Mouse (Mus musculus) stomach, embryonic 15.5 days (tissue): ENCODE results near the gene Rbm4b. TPM values are rescaled to one million over a fixed set of nuclear protein-coding genes. Genes with fewer than 3 reads are reported as not detected.

Source experiments
- ATAC-seq: fragments of 200-750 bp; cut with Nextera tagmentation; 2 replicates; pipeline ENCODE4 v1.8.0; 2017; ENCODE audit warnings: low read depth, moderate number of reproducible peaks, moderate TSS enrichment; ENCODE audit not compliant: insufficient read depth, low FRiP score
- H3K27ac ChIP-seq: fragments of 300-500 bp; sonication (generic); 2 replicates; pipeline ENCODE4 v1.5.1; 2015; ENCODE audit warnings: mild to moderate bottlenecking, inconsistent platforms
- H3K27me3 ChIP-seq: fragments of 300-500 bp; sonication (generic); replicated peaks from 2 replicates; pipeline ENCODE4 v1.6.1; 2015; ENCODE audit warnings: inconsistent platforms
- H3K36me3 ChIP-seq: fragments of 300-500 bp; sonication (generic); 2 replicates; pipeline ENCODE4 v1.6.1; 2015; ENCODE audit warnings: inconsistent platforms
- H3K4me1 ChIP-seq: fragments of 300-500 bp; sonication (generic); 2 replicates; pipeline ENCODE4 v1.6.1; 2015; ENCODE audit warnings: inconsistent platforms
- H3K4me2 ChIP-seq: fragments of 300-500 bp; sonication (generic); 2 replicates; pipeline ENCODE4 v1.6.1; 2015; ENCODE audit warnings: mild to moderate bottlenecking, inconsistent platforms
- H3K4me3 ChIP-seq: fragments of 300-500 bp; sonication (generic); replicated peaks from 2 replicates; pipeline ENCODE4 v1.5.1; 2015; ENCODE audit warnings: inconsistent platforms
- H3K9ac ChIP-seq: fragments of 300-500 bp; sonication (generic); 2 replicates; pipeline ENCODE4 v1.6.1; 2015; ENCODE audit warnings: inconsistent platforms
- H3K9me3 ChIP-seq: fragments of 300-500 bp; sonication (generic); 2 replicates; pipeline ENCODE4 v1.6.1; 2016; ENCODE audit warnings: inconsistent platforms
- WGBS: fragments of 180-500 bp; shearing (Covaris S2); methylation state at CpG from one replicate; pipeline ENCODE4 v1.1.7; 2015; 5-methylcytosine and 5-hydroxymethylcytosine counted together
- polyA plus RNA-seq: library from polyadenylated mRNA; unstranded; fragments of >200 nt; fragmentation: Nextera tagmentation; extraction: Ambion mirVana; gene quantifications from 2 replicates; pipeline ENCODE4 v1.2.1, GENCODE M21; 2015

The Rbm4b gene
- polyA plus RNA-seq: 57.7 and 59.7 TPM in 2 replicates

- no peaks in the 10 kb centered on the region for H3K9me3 ChIP-seq
- peak; percentile 96 for ATAC-seq
- no peaks in the 10 kb centered on the region for H3K36me3 ChIP-seq
- H3K9ac ChIP-seq: peak within 1 kb of the TSS; percentile 77
- peak within 1 kb of the TSS; percentile 77 for H3K4me2 ChIP-seq
- under 1% methylated on average over 62 of the region's 65 CpGs for WGBS
- peak within 1 kb of the TSS; percentile 97 for H3K27ac ChIP-seq
- no peaks in the 10 kb centered on the region for H3K27me3 ChIP-seq
- H3K4me1 ChIP-seq: peaks cover 9% of the 10 kb centered on the region
- peak within 1 kb of the TSS; percentile 78 for H3K4me3 ChIP-seq
Measured at GRCm38 (mm10) chr19:4756193-4756911, at the start of gene Rbm4b. TSS of gene Rbm4b (plus strand) at chr19:4756497.

GRCm38 (mm10) chr19:4708765-4709164 lies 47.5 kb upstream of the Rbm4b start:
- H3K4me2 ChIP-seq: no peak overlapping the region
- WGBS: 80% methylated on average over 10 of the region's 10 CpGs
- H3K9me3 ChIP-seq: no peaks in the 10 kb centered on the region
- ATAC-seq: no peak
- H3K27ac ChIP-seq: no peak overlapping the region
- H3K27me3 ChIP-seq: peaks cover 33% of the 10 kb centered on the region
- no peak overlapping the region for H3K4me3 ChIP-seq
- H3K36me3 ChIP-seq: no peaks in the 10 kb centered on the region
- H3K4me1 ChIP-seq: peaks cover 15% of the 10 kb centered on the region; the same call in 1 of the 2 replicates
- no peak overlapping the region for H3K9ac ChIP-seq

DNA sequence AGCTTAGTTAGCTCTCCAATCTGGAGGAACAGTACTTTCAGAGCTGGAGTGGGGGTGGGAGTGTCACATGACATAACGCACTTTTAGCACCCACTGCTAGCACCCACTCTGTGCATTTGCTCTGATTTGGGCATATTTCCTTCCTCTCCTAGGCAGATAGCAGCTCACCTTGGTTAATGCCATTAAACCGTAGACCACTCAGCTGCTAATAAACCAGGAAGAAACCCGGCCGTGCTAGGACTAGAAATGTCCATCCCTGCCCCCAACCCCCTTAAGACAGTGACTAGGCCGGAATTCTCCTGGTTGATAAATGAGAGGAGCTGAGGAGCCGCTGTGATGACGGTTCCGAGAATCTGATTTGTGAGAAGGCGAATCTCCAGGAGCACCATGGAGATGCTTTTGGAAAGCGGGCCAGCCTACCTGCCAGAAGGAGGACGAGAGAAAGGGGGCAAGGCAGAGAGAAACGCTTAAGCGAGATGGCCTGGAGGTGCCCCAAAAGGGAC lies 45.1 kb upstream of the Rbm4b start, which contains the start of gene Sptbn2:
Sptbn2 (plus strand) TSS at position 70 of the 503 bp plus-strand sequence.
- Histone ChIP-seq H3K27me3 (peaks cover 42% of the 10 kb centered on the region), H3K9me3 (no peaks in the 10 kb centered on the region), H3K4me2 (peak within 1 kb of the TSS; percentile 99), H3K36me3 (no peaks in the 10 kb centered on the region), H3K4me1 (peaks cover 15% of the 10 kb centered on the region; the same call in 1 of the 2 replicates), H3K4me3 (peak within 1 kb of the TSS; percentile 52), H3K9ac (peak within 1 kb of the TSS; percentile 29), H3K27ac (no peak within 1 kb of the TSS)
- ATAC-seq: no peak
- 18% methylated on average over 13 of the region's 13 CpGs for WGBS

GRCm38 (mm10) chr19:4711601-4712155 lies 44.6 kb upstream of the Rbm4b start:
- Histone ChIP-seq H3K36me3 (no peaks in the 10 kb centered on the region), H3K4me2 (peak overlapping the region; percentile 99), H3K27ac (no peak overlapping the region), H3K27me3 (peaks cover 42% of the 10 kb centered on the region), H3K4me3 (peak overlapping the region; percentile 52), H3K9ac (peak overlapping the region; percentile 29; the same call in 1 of the 2 replicates), H3K9me3 (no peaks in the 10 kb centered on the region), H3K4me1 (peaks cover 15% of the 10 kb centered on the region; the same call in 1 of the 2 replicates)
- WGBS: 3% methylated on average over 56 of the region's 65 CpGs
- 0 out of 2 replicates have a peak, but pooled peaks have one; percentile 39 for ATAC-seq

DNA sequence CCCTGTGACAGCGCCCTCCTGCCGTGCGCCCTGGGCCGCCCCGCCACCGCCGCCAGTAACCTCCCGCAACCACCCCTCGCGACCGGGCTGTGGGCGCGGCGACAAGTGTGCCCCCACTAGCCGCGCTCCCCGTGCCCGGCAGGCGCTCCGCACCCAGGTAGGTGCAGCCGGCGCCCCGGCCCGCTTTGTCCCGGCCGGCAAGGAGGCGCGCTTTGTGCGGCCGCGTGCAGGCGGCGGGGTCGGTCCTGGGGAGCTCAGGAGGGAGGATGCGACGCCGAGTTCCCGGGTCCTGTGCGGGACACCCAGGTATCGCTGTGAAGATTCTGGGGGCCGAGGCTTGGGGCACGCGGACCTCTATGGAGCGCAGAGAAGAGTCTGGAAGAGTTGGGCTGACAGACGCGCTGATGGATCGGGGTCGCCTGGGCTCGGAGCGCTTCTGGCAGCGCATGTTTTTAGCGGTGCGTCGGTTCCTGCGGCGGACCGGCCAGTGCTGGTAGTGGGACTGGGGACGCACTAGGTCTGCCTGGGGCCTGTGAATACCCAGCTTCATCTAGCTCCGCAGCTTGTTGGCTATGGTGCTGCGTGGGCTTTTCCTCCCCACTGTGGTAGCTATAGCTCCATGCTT lies 44.0 kb upstream of the Rbm4b start:
- WGBS: under 1% methylated on average over 58 of the region's 60 CpGs
- peak overlapping the region; percentile 99 for H3K4me2 ChIP-seq
- H3K9ac ChIP-seq: peak overlapping the region; percentile 29
- peaks cover 15% of the 10 kb centered on the region; the same call in 1 of the 2 replicates for H3K4me1 ChIP-seq
- no peaks in the 10 kb centered on the region for H3K36me3 ChIP-seq
- H3K4me3 ChIP-seq: peak overlapping the region; percentile 52
- H3K27ac ChIP-seq: no peak overlapping the region
- ATAC-seq: 0 out of 2 replicates have a peak, but pooled peaks have one; percentile 27
- H3K9me3 ChIP-seq: no peaks in the 10 kb centered on the region
- H3K27me3 ChIP-seq: peaks cover 42% of the 10 kb centered on the region

GRCm38 (mm10) chr19:4712781-4713526 lies 43.3 kb upstream of the Rbm4b start:
- H3K9me3 ChIP-seq: no peaks in the 10 kb centered on the region
- peaks cover 15% of the 10 kb centered on the region; the same call in 1 of the 2 replicates for H3K4me1 ChIP-seq
- no peak for ATAC-seq
- H3K4me2 ChIP-seq: peak overlapping the region; percentile 99
- H3K4me3 ChIP-seq: peak overlapping the region; percentile 52
- no peak overlapping the region for H3K9ac ChIP-seq
- H3K27ac ChIP-seq: no peak overlapping the region
- no peaks in the 10 kb centered on the region for H3K36me3 ChIP-seq
- H3K27me3 ChIP-seq: peaks cover 42% of the 10 kb centered on the region
- 39% methylated on average over 13 of the region's 13 CpGs for WGBS

DNA sequence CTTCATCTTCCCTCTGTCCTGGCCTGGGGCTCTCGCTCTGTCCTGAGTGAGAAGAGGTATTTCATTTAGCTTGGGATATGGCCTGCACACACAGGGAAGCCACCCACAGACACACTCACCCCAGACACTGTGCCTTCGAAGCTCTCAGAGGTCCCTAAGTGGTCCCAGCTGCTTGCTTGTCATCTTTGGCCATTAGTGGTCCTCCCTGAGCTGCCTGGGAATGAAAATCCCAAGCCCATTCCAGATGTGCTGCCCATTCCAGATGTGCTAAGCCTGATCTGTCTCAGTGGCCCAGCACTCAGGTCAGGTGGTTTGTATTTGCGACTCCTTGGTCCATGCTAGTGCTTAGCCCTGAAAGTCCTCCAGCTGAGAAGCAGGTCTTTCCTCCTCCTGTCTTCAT lies 42.4 kb upstream of the Rbm4b start:
- H3K9me3 ChIP-seq: no peaks in the 10 kb centered on the region
- WGBS: 70% methylated on average over 3 of the region's 3 CpGs
- H3K4me3 ChIP-seq: no peak overlapping the region
- H3K4me1 ChIP-seq: peaks cover 15% of the 10 kb centered on the region; the same call in 1 of the 2 replicates
- peaks cover 42% of the 10 kb centered on the region for H3K27me3 ChIP-seq
- H3K9ac ChIP-seq: no peak overlapping the region
- H3K4me2 ChIP-seq: no peak overlapping the region
- H3K27ac ChIP-seq: no peak overlapping the region
- ATAC-seq: no peak
- no peaks in the 10 kb centered on the region for H3K36me3 ChIP-seq

GRCm38 (mm10) chr19:4716756-4717155 lies 39.5 kb upstream of the Rbm4b start:
- peaks cover 8% of the 10 kb centered on the region; the same call in 1 of the 2 replicates for H3K4me1 ChIP-seq
- no peaks in the 10 kb centered on the region for H3K9me3 ChIP-seq
- H3K9ac ChIP-seq: no peak overlapping the region
- no peak for ATAC-seq
- peaks cover 26% of the 10 kb centered on the region for H3K27me3 ChIP-seq
- H3K27ac ChIP-seq: no peak overlapping the region
- H3K36me3 ChIP-seq: no peaks in the 10 kb centered on the region
- 95% methylated on average over 14 of the region's 14 CpGs for WGBS
- H3K4me3 ChIP-seq: no peak overlapping the region
- H3K4me2 ChIP-seq: no peak overlapping the region

- no peak overlapping the region for H3K9ac ChIP-seq
- H3K4me2 ChIP-seq: no peak overlapping the region
- H3K4me3 ChIP-seq: no peak overlapping the region
- no peaks in the 10 kb centered on the region for H3K9me3 ChIP-seq
- peaks cover 5% of the 10 kb centered on the region; the same call in 1 of the 2 replicates for H3K4me1 ChIP-seq
- peaks cover 22% of the 10 kb centered on the region for H3K27me3 ChIP-seq
- no peak overlapping the region for H3K27ac ChIP-seq
- no peaks in the 10 kb centered on the region for H3K36me3 ChIP-seq
- WGBS: 93% methylated on average over 2 of the region's 2 CpGs
- no peak for ATAC-seq
Measured at GRCm38 (mm10) chr19:4717281-4717680, 39.0 kb upstream of the Rbm4b start.

- Histone ChIP-seq H3K9me3 (no peaks in the 10 kb centered on the region), H3K4me1 (no peaks in the 10 kb centered on the region), H3K36me3 (no peaks in the 10 kb centered on the region), H3K4me3 (no peak overlapping the region), H3K27ac (peak overlapping the region; percentile 70; the same call in 1 of the 2 replicates), H3K4me2 (peak overlapping the region; percentile 5), H3K9ac (no peak overlapping the region), H3K27me3 (peaks cover 9% of the 10 kb centered on the region)
- WGBS: 28% methylated on average over 12 of the region's 12 CpGs
- no peak for ATAC-seq
Measured at GRCm38 (mm10) chr19:4718716-4719115, 37.6 kb upstream of the Rbm4b start.

GRCm38 (mm10) chr19:4719351-4719764 lies 36.9 kb upstream of the Rbm4b start:
- peaks cover 4% of the 10 kb centered on the region; the same call in 1 of the 2 replicates for H3K27me3 ChIP-seq
- peak overlapping the region; percentile 75 for H3K27ac ChIP-seq
- H3K36me3 ChIP-seq: no peaks in the 10 kb centered on the region
- peak overlapping the region; percentile 46 for H3K4me2 ChIP-seq
- WGBS: 26% methylated on average over 5 of the region's 5 CpGs
- H3K9me3 ChIP-seq: no peaks in the 10 kb centered on the region
- no peaks in the 10 kb centered on the region for H3K4me1 ChIP-seq
- no peak overlapping the region for H3K4me3 ChIP-seq
- H3K9ac ChIP-seq: no peak overlapping the region
- peak; percentile 92 for ATAC-seq
